Mouse (Mus musculus): ENCODE measurements around the gene Zc3h4. TPM values are rescaled to one million over a fixed set of nuclear protein-coding genes. Genes with fewer than 3 reads are reported as not detected.

The Zc3h4 gene
- polyA plus RNA-seq, 1 experiment from 2014 or later, result 18.6 TPM

GRCm38 (mm10) chr7:16405073-16405455 lies 4.4 kb downstream of the Zc3h4 start:
- Histone ChIP-seq H3K4me2 (peak overlapping the region; percentile 84), H3K9ac (ENCODE audit: low read depth, low read length) (peak overlapping the region; percentile 75), H3K36me3 (ENCODE audit: control insufficient read depth, insufficient read depth, low read length) (no peaks in the 10 kb centered on the region), H3K4me1 (replicated peaks; ENCODE audit: control insufficient read depth, insufficient read depth, low read length) (peaks cover 45% of the 10 kb centered on the region), H3K27ac (ENCODE audit: low read depth, low read length) (peak overlapping the region; percentile 99), H3K4me3 (ENCODE audit: low read depth, low read length) (peak overlapping the region; percentile 40), H3K9me3 (ENCODE audit: control insufficient read depth, low read length) (no peaks in the 10 kb centered on the region), H3K27me3 (replicated peaks; ENCODE audit: control insufficient read depth, insufficient read depth, low read length) (no peaks in the 10 kb centered on the region)
- DNase-seq (ENCODE audit: low spot score) (no peak), ATAC-seq (replicated peaks; ENCODE audit: low FRiP score) (no peak)
- WGBS, result 41% methylated on average over 2 of the region's 2 CpGs

GRCm38 (mm10) chr7:16405516-16406351 lies 5.0 kb downstream of the Zc3h4 start:
- Histone ChIP-seq H3K27me3 (replicated peaks; ENCODE audit: control insufficient read depth, insufficient read depth, low read length) (no peaks in the 10 kb centered on the region), H3K9ac (ENCODE audit: low read depth, low read length) (peak overlapping the region; percentile 75), H3K4me2 (peak overlapping the region; percentile 84), H3K27ac (ENCODE audit: low read depth, low read length) (peak overlapping the region; percentile 99), H3K36me3 (ENCODE audit: control insufficient read depth, insufficient read depth, low read length) (0 out of 2 replicates have a peak, but pooled peaks cover 3% of the 10 kb centered on the region), H3K4me1 (replicated peaks; ENCODE audit: control insufficient read depth, insufficient read depth, low read length) (peaks cover 45% of the 10 kb centered on the region), H3K4me3 (ENCODE audit: low read depth, low read length) (peak overlapping the region; percentile 40), H3K9me3 (ENCODE audit: control insufficient read depth, low read length) (no peaks in the 10 kb centered on the region)
- ATAC-seq (replicated peaks; ENCODE audit: low FRiP score), result peak; percentile 69
- DNase-seq (ENCODE audit: low spot score), result peak; percentile 62
- WGBS, result 30% methylated on average over 11 of the region's 11 CpGs

GRCm38 (mm10) chr7:16406978-16407377 lies 6.3 kb downstream of the Zc3h4 start:
- H3K4me1 ChIP-seq (replicated peaks; ENCODE audit: control insufficient read depth, insufficient read depth, low read length), result peaks cover 55% of the 10 kb centered on the region
- H3K27me3 ChIP-seq (replicated peaks; ENCODE audit: control insufficient read depth, insufficient read depth, low read length), result no peaks in the 10 kb centered on the region
- WGBS, result 92% methylated on average over 3 of the region's 3 CpGs
- H3K27ac ChIP-seq (ENCODE audit: low read depth, low read length), result peak overlapping the region; percentile 49; the same call in 1 of the 2 replicates
- peak overlapping the region; percentile 36; the same call in 1 of the 2 replicates for H3K9ac ChIP-seq (ENCODE audit: low read depth, low read length)
- H3K36me3 ChIP-seq (ENCODE audit: control insufficient read depth, insufficient read depth, low read length), result 0 out of 2 replicates have a peak, but pooled peaks cover 3% of the 10 kb centered on the region
- H3K4me3 ChIP-seq (ENCODE audit: low read depth, low read length), result no peak overlapping the region
- no peak overlapping the region for H3K4me2 ChIP-seq
- DNase-seq (ENCODE audit: low spot score) (no peak), ATAC-seq (replicated peaks; ENCODE audit: low FRiP score) (no peak)
- H3K9me3 ChIP-seq (ENCODE audit: control insufficient read depth, low read length), result no peaks in the 10 kb centered on the region

GRCm38 (mm10) chr7:16411100-16411499 lies 10.4 kb downstream of the Zc3h4 start:
- 0 out of 2 replicates have a peak, but pooled peaks cover 3% of the 10 kb centered on the region for H3K36me3 ChIP-seq (ENCODE audit: control insufficient read depth, insufficient read depth, low read length)
- WGBS, result 86% methylated on average over 5 of the region's 5 CpGs
- no peaks in the 10 kb centered on the region for H3K9me3 ChIP-seq (ENCODE audit: control insufficient read depth, low read length)
- no peak overlapping the region for H3K4me3 ChIP-seq (ENCODE audit: low read depth, low read length)
- peak overlapping the region; percentile 16; the same call in 1 of the 2 replicates for H3K9ac ChIP-seq (ENCODE audit: low read depth, low read length)
- ATAC-seq (replicated peaks; ENCODE audit: low FRiP score), result no peak
- no peak overlapping the region for H3K4me2 ChIP-seq
- H3K27ac ChIP-seq (ENCODE audit: low read depth, low read length), result peak overlapping the region; percentile 86; the same call in 1 of the 2 replicates
- peaks cover 41% of the 10 kb centered on the region for H3K4me1 ChIP-seq (replicated peaks; ENCODE audit: control insufficient read depth, insufficient read depth, low read length)
- no peaks in the 10 kb centered on the region for H3K27me3 ChIP-seq (replicated peaks; ENCODE audit: control insufficient read depth, insufficient read depth, low read length)
- DNase-seq (ENCODE audit: low spot score), result no peak

GRCm38 (mm10) chr7:16412220-16412896 lies 11.6 kb downstream of the Zc3h4 start:
- DNase-seq (ENCODE audit: low spot score) (no peak), ATAC-seq (replicated peaks; ENCODE audit: low FRiP score) (peak; percentile 73)
- peak overlapping the region; percentile 86 for H3K27ac ChIP-seq (ENCODE audit: low read depth, low read length)
- peaks cover 12% of the 10 kb centered on the region; the same call in 1 of the 2 replicates for H3K36me3 ChIP-seq (ENCODE audit: control insufficient read depth, insufficient read depth, low read length)
- H3K4me1 ChIP-seq (replicated peaks; ENCODE audit: control insufficient read depth, insufficient read depth, low read length), result peaks cover 32% of the 10 kb centered on the region
- H3K9ac ChIP-seq (ENCODE audit: low read depth, low read length), result peak overlapping the region; percentile 49; the same call in 1 of the 2 replicates
- no peaks in the 10 kb centered on the region for H3K27me3 ChIP-seq (replicated peaks; ENCODE audit: control insufficient read depth, insufficient read depth, low read length)
- H3K4me2 ChIP-seq, result peak overlapping the region; percentile 16
- H3K9me3 ChIP-seq (ENCODE audit: control insufficient read depth, low read length), result no peaks in the 10 kb centered on the region
- WGBS, result 65% methylated on average over 8 of the region's 8 CpGs
- no peak overlapping the region for H3K4me3 ChIP-seq (ENCODE audit: low read depth, low read length)

GRCm38 (mm10) chr7:16412930-16413329 lies 12.2 kb downstream of the Zc3h4 start:
- WGBS, result 83% methylated on average over 2 of the region's 2 CpGs
- ATAC-seq (replicated peaks; ENCODE audit: low FRiP score) (peak; percentile 5; the same call in 1 of the 2 replicates), DNase-seq (ENCODE audit: low spot score) (no peak)
- H3K9me3 ChIP-seq (ENCODE audit: control insufficient read depth, low read length), result no peaks in the 10 kb centered on the region
- peaks cover 27% of the 10 kb centered on the region for H3K4me1 ChIP-seq (replicated peaks; ENCODE audit: control insufficient read depth, insufficient read depth, low read length)
- no peak overlapping the region for H3K9ac ChIP-seq (ENCODE audit: low read depth, low read length)
- H3K4me2 ChIP-seq, result peak overlapping the region; percentile 10; the same call in 1 of the 2 replicates
- no peaks in the 10 kb centered on the region for H3K27me3 ChIP-seq (replicated peaks; ENCODE audit: control insufficient read depth, insufficient read depth, low read length)
- no peak overlapping the region for H3K4me3 ChIP-seq (ENCODE audit: low read depth, low read length)
- H3K36me3 ChIP-seq (ENCODE audit: control insufficient read depth, insufficient read depth, low read length), result peaks cover 18% of the 10 kb centered on the region; the same call in 1 of the 2 replicates
- H3K27ac ChIP-seq (ENCODE audit: low read depth, low read length), result peak overlapping the region; percentile 86

- H3K27ac ChIP-seq (ENCODE audit: low read depth, low read length), result peak overlapping the region; percentile 14; the same call in 1 of the 2 replicates
- peaks cover 22% of the 10 kb centered on the region for H3K4me1 ChIP-seq (replicated peaks; ENCODE audit: control insufficient read depth, insufficient read depth, low read length)
- H3K4me3 ChIP-seq (ENCODE audit: low read depth, low read length), result no peak overlapping the region
- peaks cover 35% of the 10 kb centered on the region for H3K36me3 ChIP-seq (ENCODE audit: control insufficient read depth, insufficient read depth, low read length)
- no peak for DNase-seq (ENCODE audit: low spot score)
- no peak overlapping the region for H3K4me2 ChIP-seq
- no peaks in the 10 kb centered on the region for H3K27me3 ChIP-seq (replicated peaks; ENCODE audit: control insufficient read depth, insufficient read depth, low read length)
- no peak for ATAC-seq (replicated peaks; ENCODE audit: low FRiP score)
- WGBS, result 86% methylated on average over 3 of the region's 3 CpGs
- no peaks in the 10 kb centered on the region for H3K9me3 ChIP-seq (ENCODE audit: control insufficient read depth, low read length)
- peak overlapping the region; percentile 39; the same call in 1 of the 2 replicates for H3K9ac ChIP-seq (ENCODE audit: low read depth, low read length)
These were observed 14.7 kb downstream of the Zc3h4 start for GRCm38 (mm10) chr7:16415426-16415825.

- Histone ChIP-seq H3K9me3 (ENCODE audit: control insufficient read depth, low read length) (no peaks in the 10 kb centered on the region), H3K4me3 (ENCODE audit: low read depth, low read length) (no peak overlapping the region), H3K36me3 (ENCODE audit: control insufficient read depth, insufficient read depth, low read length) (peaks cover 48% of the 10 kb centered on the region), H3K27ac (ENCODE audit: low read depth, low read length) (0 out of 2 replicates have a peak overlapping the region, but pooled peaks have one; percentile 5), H3K9ac (ENCODE audit: low read depth, low read length) (no peak overlapping the region), H3K4me2 (no peak overlapping the region), H3K4me1 (replicated peaks; ENCODE audit: control insufficient read depth, insufficient read depth, low read length) (peaks cover 9% of the 10 kb centered on the region), H3K27me3 (replicated peaks; ENCODE audit: control insufficient read depth, insufficient read depth, low read length) (no peaks in the 10 kb centered on the region)
- 89% methylated on average over 10 of the region's 10 CpGs for WGBS
- DNase-seq (ENCODE audit: low spot score) (no peak), ATAC-seq (replicated peaks; ENCODE audit: low FRiP score) (no peak)
These were observed 16.5 kb downstream of the Zc3h4 start for GRCm38 (mm10) chr7:16417141-16417771.

Measured in liver, embryonic 11.5 days (tissue).